Mouse (Mus musculus) cerebellum, postnatal 36 days (tissue): Measurements from ENCODE around the gene Slc22a14.

Experiments
- DNase-seq, 2 experiments: peaks; one replicate each; pipeline ENCODE4 v3.0.0; 2021 to 2022; ENCODE audit warnings: mixed read lengths in 2 of 2

Gene Slc22a14

GRCm38 (mm10) chr9:119192202-119192990, 173.0 kb downstream of the Slc22a14 start:
- DNase-seq, result peak; percentile 56

- DNase-seq, result no peak
These were observed 184.1 kb downstream of the Slc22a14 start for GRCm38 (mm10) chr9:119181241-119181728.

- no peak for DNase-seq
These were observed 186.1 kb downstream of the Slc22a14 start for GRCm38 (mm10) chr9:119179292-119179691.

GRCm38 (mm10) chr9:119167608-119168007, 197.7 kb downstream of the Slc22a14 start:
- no peak for DNase-seq

GRCm38 (mm10) chr9:119165548-119165947, 199.8 kb downstream of the Slc22a14 start:
- no peak for DNase-seq

- no peak for DNase-seq
These were observed 200.6 kb downstream of the Slc22a14 start for GRCm38 (mm10) chr9:119164743-119165142.

GRCm38 (mm10) chr9:119160689-119161088, 204.7 kb downstream of the Slc22a14 start:
- no peak for DNase-seq

- DNase-seq, result no peak
These were observed 206.5 kb downstream of the Slc22a14 start, which contains the start of gene Gm47289 for GRCm38 (mm10) chr9:119158861-119159260. Gene Gm47289, plus strand, starts transcription at chr9:119159161.

- peak; percentile 54 to 62 for DNase-seq
These were observed 208.8 kb downstream of the Slc22a14 start, which contains the start of gene Acaa1b for GRCm38 (mm10) chr9:119156278-119157201. Gene Acaa1b, minus strand, starts transcription at chr9:119157093.

GRCm38 (mm10) chr9:119155826-119156225, 209.5 kb downstream of the Slc22a14 start:
- DNase-seq, result no peak

GRCm38 (mm10) chr9:119155416-119155815, 209.9 kb downstream of the Slc22a14 start:
- no peak for DNase-seq

- no peak for DNase-seq
These were observed 213.6 kb downstream of the Slc22a14 start for GRCm38 (mm10) chr9:119151751-119152150.

GRCm38 (mm10) chr9:119149601-119150000, 215.8 kb downstream of the Slc22a14 start:
- no peak for DNase-seq

- no peak for DNase-seq
These were observed 219.1 kb downstream of the Slc22a14 start for GRCm38 (mm10) chr9:119146098-119146770.

GRCm38 (mm10) chr9:119145638-119146037, 219.7 kb downstream of the Slc22a14 start:
- DNase-seq, result no peak

GRCm38 (mm10) chr9:119145137-119145536, 220.2 kb downstream of the Slc22a14 start:
- no peak for DNase-seq

- peak; percentile 61 to 70 for DNase-seq
These were observed 220.7 kb downstream of the Slc22a14 start for GRCm38 (mm10) chr9:119144696-119145095.

- DNase-seq, result no peak
These were observed 222.0 kb downstream of the Slc22a14 start for GRCm38 (mm10) chr9:119143372-119143771.

- no peak for DNase-seq
These were observed 223.3 kb downstream of the Slc22a14 start for GRCm38 (mm10) chr9:119142066-119142465.

- no peak for DNase-seq
These were observed 226.5 kb downstream of the Slc22a14 start for GRCm38 (mm10) chr9:119138836-119139235.

GRCm38 (mm10) chr9:119130692-119131091, 234.7 kb downstream of the Slc22a14 start:
- DNase-seq, result no peak

- no peak for DNase-seq
These were observed 236.7 kb downstream of the Slc22a14 start for GRCm38 (mm10) chr9:119128436-119129181.
